Mouse (Mus musculus): ENCODE measurements around the gene Mphosph9. TPM values are rescaled to one million over a fixed set of nuclear protein-coding genes. Genes with fewer than 3 reads are reported as not detected.
A peak's percentile ranks its signal among the peaks of the same experiment; 100 is the strongest.
"Not testable (repeated sequence)": the region's sequence is repeated elsewhere in the genome, so short reads cannot be mapped to it uniquely, and the experiment has no call there.

Gene Mphosph9
- total RNA-seq, 1 experiment from 2014 or later: 12.8 TPM

DNA sequence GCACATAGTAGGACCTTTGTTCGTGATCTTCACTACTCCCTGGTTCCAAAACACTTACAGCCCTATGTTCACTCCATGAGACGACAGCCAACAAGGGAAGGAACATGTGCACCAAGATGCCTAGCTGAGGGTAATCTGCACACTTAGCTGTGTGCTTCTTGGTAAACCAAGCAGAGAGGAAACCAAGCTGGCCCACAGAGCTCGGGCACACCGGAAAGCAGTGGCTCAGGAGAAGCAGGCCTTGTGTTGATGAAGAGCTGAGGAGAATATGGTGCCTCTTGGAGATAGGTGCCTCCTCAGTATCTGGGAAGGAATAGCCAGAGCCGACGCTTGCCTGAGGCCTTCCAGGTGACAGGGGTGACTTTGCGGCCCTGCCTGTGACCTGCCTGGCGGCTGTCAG lies 104.2 kb downstream of the Mphosph9 start:
- no peak for ATAC-seq (replicated peaks; ENCODE audit: insufficient number of reproducible peaks, low FRiP score, low TSS enrichment, poor library complexity, severe bottlenecking)

GRCm38 (mm10) chr5:124222696-124223095 lies 105.1 kb downstream of the Mphosph9 start:
- ATAC-seq (replicated peaks; ENCODE audit: insufficient number of reproducible peaks, low FRiP score, low TSS enrichment, poor library complexity, severe bottlenecking): no peak

DNA sequence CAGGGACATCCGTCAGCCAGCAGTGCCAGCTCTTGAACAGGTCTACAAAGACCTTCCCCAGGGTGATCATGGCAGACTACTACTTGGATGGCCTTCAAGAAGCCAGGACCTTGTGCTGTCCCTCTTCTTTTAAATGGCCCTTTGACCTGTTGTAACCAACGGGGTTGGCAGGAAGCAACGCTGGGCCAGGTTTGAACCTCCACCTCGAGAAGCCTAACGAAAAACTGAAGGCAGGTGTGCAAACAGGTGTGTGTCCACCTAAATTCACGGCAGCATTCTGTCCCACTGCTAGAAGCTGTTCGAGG lies 106.1 kb downstream of the Mphosph9 start:
- no peak for ATAC-seq (replicated peaks; ENCODE audit: insufficient number of reproducible peaks, low FRiP score, low TSS enrichment, poor library complexity, severe bottlenecking)

GRCm38 (mm10) chr5:124221037-124221735 lies 106.6 kb downstream of the Mphosph9 start:
- no peak for ATAC-seq (replicated peaks; ENCODE audit: insufficient number of reproducible peaks, low FRiP score, low TSS enrichment, poor library complexity, severe bottlenecking)

DNA sequence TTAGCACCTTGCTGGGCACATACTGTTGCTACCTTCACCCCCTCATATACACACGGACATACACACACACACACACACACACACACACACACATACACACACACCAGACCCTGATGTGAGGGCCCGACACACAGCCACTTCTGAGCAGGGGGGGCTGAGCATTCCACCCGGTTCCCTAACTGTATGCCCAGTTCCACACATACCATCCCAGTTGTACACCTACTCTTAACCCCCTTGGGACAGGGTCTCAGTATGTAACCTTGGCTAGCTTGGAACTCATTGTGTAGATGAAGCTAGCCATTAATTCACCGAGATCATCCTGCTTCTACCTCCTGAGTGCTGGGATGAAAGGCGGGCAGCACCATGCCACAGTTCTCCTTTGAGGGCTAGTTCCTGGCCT lies 107.2 kb downstream of the Mphosph9 start:
- no peak for ATAC-seq (replicated peaks; ENCODE audit: insufficient number of reproducible peaks, low FRiP score, low TSS enrichment, poor library complexity, severe bottlenecking)

GRCm38 (mm10) chr5:124219431-124219830 lies 108.3 kb downstream of the Mphosph9 start:
- ATAC-seq (replicated peaks; ENCODE audit: insufficient number of reproducible peaks, low FRiP score, low TSS enrichment, poor library complexity, severe bottlenecking): no peak

DNA sequence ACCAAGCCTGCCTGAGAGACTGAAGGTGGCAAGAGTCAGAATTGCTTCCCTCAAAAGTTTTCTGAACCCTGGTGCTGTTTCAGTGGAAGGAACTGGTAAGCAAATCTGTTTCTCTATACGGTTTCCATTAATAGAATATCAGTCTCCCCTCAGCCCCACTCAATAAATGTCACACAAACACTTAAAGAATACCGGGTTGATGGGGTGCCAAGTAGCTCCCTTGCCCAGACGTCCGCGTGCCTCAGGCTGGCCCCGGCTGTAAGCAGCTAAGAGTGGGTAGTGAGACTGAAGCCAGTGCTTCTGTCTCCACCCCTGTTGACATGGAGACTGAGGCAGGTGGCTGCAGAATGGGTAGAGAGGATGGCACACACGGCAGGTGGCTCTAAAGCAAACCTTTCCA lies 108.8 kb downstream of the Mphosph9 start:
- ATAC-seq (replicated peaks; ENCODE audit: insufficient number of reproducible peaks, low FRiP score, low TSS enrichment, poor library complexity, severe bottlenecking): no peak

GRCm38 (mm10) chr5:124217566-124218249 lies 110.1 kb downstream of the Mphosph9 start:
- no peak for ATAC-seq (replicated peaks; ENCODE audit: insufficient number of reproducible peaks, low FRiP score, low TSS enrichment, poor library complexity, severe bottlenecking)

DNA sequence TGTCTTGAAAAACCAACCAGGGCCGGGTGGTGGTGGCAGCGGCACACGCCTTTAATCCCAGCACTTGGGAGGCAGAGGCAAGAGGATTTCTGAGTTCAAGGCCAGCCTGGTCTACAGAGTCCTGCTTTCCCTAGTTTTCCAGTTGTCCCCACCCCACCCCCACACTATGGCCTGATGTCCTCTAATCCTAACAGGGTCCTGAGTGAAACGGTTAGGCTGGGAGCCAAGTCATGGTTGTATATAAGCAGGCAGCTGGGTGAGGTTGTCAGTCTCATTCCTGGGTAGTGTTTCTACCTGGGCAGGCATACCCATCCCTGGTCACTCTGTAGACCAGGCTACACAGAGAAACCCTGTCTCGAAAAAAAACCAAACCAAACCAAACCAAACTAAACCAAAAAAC lies 110.7 kb downstream of the Mphosph9 start:
- not testable (repeated sequence) for ATAC-seq (replicated peaks; ENCODE audit: insufficient number of reproducible peaks, low FRiP score, low TSS enrichment, poor library complexity, severe bottlenecking)

DNA sequence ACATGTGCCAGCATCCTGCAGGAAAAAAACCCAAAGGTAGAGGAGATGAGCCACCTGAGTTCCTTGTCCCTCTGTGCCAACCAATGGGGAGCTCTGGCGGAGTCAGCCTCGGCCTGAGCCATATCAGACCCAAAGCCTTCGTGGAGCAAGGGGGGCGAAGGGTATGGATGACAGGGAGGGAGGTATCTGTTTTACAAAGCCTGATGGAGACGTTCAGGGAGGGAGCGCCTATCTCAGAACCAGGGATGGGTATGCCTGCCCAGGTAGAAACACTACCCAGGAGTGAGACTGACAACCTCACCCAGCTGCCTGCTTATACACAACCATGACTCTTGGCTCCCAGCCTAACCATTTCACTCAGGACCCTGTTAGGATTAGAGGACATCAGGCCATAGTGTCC lies 111.4 kb downstream of the Mphosph9 start:
- ATAC-seq (replicated peaks; ENCODE audit: insufficient number of reproducible peaks, low FRiP score, low TSS enrichment, poor library complexity, severe bottlenecking): 0 out of 2 replicates have a peak, but pooled peaks have one; percentile 19

DNA sequence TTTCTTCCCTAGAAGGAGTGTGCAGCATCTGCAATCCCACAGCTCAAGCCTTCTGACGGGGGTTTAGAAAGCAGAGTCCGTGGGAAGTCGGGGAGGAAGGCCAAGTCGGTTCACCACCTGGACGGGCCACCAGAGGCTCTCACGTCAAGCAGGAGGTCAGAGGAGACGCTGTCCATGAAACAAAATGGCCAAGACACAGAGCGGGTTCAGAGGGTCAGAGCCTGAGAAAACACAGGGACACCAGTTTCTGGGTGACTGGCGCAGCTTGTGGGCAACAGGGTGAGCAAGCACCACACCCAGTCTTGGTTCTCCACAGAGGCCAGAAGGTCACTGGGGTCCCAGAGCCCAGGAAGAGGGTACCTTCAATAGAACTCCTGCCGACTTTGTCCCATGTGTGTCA lies 112.1 kb downstream of the Mphosph9 start:
- ATAC-seq (replicated peaks; ENCODE audit: insufficient number of reproducible peaks, low FRiP score, low TSS enrichment, poor library complexity, severe bottlenecking): no peak

DNA sequence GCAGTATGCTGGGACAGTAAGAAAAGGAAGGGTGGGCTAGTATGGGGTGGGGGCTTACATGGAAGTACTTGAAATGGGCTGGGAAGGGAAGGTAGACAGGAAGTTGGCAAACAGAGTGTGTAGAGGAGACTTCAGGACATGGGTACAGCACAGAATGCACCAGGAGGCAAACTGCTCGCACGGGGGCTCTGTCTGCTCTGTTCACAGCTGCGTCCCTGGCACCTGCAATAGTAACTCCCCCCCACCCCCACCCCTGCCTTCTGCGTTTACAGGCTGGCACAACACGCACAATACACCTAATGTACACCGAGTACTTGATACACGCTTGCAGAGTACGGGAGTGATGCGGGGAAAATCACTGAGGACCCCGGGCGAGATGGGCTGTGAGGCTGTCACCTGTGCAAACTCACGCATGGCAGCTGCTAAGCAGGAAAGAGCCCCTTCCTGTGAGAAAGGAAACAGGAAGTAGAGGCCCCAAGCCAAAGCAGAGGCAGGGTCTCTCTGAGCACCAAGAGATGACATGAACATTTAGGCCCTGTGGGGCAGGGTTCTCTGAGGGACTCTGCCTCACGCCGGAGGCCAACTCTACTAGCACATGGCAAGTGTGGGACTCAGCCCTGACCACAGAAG lies 113.1 kb downstream of the Mphosph9 start:
- ATAC-seq (replicated peaks; ENCODE audit: insufficient number of reproducible peaks, low FRiP score, low TSS enrichment, poor library complexity, severe bottlenecking): no peak

DNA sequence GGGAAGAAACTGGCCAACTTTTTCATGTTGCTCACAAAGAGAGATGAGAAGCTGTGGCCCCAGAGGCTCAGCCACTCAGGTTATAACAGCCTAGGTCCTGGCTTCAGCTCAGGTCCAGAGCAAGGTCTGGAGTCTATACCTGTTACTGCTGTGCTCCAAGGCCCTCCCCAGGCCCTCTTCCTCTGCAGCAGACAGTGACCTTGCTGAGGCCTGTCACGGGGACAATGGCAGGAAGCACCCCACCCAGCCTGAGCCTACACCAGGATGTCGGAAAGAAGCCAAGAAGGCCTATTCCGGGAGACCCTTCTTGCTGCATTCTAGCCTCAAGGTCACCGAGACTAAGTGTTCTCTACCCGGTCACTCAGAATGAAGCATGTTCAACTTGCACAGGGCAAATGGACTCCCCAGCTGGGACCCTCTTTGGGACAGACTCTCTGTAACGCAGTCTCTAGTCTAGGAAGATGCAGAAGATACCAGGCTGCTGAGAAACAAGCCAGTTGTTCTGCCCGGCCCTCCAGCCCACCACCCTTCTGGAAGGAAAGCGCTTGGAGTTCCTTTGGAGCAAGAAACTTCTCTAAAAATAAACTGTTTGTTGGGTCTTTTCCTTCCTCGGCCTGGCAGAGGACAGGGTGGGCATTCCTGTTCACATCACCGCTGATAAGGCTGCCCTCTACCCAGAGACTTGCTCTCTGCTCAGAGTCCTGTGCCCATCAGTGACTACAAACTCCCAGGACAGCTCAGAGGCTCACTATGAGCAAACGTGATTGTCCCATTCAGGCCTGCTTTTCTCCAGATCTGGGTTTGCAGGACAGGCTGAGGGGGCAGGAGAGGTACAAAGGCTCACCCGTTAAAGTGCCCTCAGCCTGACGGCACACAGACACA lies 113.9 kb downstream of the Mphosph9 start:
- ATAC-seq (replicated peaks; ENCODE audit: insufficient number of reproducible peaks, low FRiP score, low TSS enrichment, poor library complexity, severe bottlenecking): no peak

GRCm38 (mm10) chr5:124211669-124212068 lies 116.1 kb downstream of the Mphosph9 start:
- ATAC-seq (replicated peaks; ENCODE audit: insufficient number of reproducible peaks, low FRiP score, low TSS enrichment, poor library complexity, severe bottlenecking): no peak

DNA sequence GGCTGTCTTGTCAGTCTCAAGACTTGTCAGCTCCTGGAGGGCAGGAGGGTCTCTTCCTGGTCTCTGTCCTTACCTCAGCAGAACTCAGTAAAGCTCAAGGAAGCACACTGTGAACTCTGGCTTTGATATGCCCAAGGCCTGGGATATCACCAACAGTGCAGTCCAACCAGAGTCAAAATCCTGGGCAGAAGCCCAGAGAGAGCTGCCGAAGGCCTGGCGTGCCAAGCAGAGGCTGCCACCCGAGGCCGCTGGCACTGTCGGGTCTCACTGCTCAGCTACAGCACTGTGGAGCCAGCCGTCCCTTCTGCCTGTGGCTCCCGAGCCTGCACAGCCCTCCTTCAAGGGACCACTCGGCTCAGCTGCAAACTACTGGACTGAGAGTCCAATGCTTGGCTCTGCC lies 116.5 kb downstream of the Mphosph9 start:
- no peak for ATAC-seq (replicated peaks; ENCODE audit: insufficient number of reproducible peaks, low FRiP score, low TSS enrichment, poor library complexity, severe bottlenecking)

DNA sequence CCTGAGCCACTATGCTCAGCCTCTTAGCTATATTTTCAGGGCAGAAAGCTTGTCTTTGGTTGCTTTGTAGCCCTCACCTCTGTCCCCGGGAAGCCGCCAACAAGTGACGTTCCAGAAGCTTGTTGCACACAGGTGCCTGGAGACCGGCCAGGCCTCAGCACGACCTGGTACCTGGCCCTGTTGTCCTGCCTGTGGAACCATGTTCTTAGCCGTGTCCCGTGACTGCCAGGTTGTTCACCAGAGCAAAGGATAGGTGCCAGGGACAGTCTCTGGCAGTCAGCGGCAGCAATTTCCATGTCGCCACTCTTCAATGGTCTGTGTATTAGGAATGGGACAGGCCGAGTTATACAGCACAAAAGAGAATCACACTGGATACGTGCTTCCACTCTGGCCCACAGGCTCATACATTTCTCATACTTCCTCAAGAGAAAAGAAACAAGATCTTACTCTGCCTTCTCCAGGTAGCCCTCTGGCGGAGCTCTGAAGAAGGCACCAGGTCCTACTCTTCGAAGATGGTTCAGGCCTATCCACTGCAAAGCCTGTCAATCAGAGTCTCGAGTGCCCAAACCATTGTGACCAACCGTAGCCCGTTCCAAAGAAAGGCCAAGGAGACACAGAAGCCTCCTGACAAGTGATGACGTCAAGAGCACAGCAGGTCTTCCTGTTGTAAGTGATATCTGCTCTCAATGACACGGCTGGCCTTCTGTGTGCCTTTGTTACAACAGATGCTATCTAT lies 117.3 kb downstream of the Mphosph9 start:
- ATAC-seq (replicated peaks; ENCODE audit: insufficient number of reproducible peaks, low FRiP score, low TSS enrichment, poor library complexity, severe bottlenecking): no peak

- ATAC-seq (replicated peaks; ENCODE audit: insufficient number of reproducible peaks, low FRiP score, low TSS enrichment, poor library complexity, severe bottlenecking): no peak
These were observed 117.9 kb downstream of the Mphosph9 start for GRCm38 (mm10) chr5:124209850-124210249.

DNA sequence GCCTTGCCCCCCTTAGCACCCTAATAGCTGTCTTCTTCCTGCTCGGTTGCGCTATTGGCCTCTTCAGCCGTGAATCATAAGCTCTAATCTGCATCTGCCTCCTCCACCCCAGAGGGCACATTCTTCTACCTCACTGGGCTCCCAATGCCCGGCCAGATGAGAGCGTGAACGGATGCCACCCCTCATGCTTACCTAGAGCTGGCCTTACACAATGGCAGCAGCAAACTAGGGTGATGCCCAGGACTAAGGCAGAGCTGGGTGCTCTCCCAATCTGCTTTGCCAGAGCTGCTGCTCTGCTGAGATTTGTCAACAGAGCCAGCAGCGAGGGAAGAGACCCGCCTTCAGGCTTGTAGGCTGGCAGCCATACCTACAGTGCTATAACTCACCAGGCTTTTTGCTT lies 119.7 kb downstream of the Mphosph9 start:
- ATAC-seq (replicated peaks; ENCODE audit: insufficient number of reproducible peaks, low FRiP score, low TSS enrichment, poor library complexity, severe bottlenecking): no peak

Data from monocyte, adult 5-6 weeks (primary cell).